Mouse (Mus musculus) adrenal gland, adult 10 weeks (tissue): ENCODE results near the gene Ythdf2. TPM values are rescaled to one million over a fixed set of nuclear protein-coding genes. Genes with fewer than 3 reads are reported as not detected.

Experiments
- polyA plus RNA-seq: library from polyadenylated mRNA; stranded (reverse); fragments of 350-450 nt; fragmentation: Illumina TruSeq; extraction: RNeasy Lipid Tissue Mini Kit (QIAGEN cat#74804); gene quantifications from one replicate; pipeline ENCODE4 v1.2.3, GENCODE M21; 2014; ENCODE audit warnings: low read depth, low replicate concordance

The Ythdf2 gene
- 75.8 TPM for polyA plus RNA-seq

DNA sequence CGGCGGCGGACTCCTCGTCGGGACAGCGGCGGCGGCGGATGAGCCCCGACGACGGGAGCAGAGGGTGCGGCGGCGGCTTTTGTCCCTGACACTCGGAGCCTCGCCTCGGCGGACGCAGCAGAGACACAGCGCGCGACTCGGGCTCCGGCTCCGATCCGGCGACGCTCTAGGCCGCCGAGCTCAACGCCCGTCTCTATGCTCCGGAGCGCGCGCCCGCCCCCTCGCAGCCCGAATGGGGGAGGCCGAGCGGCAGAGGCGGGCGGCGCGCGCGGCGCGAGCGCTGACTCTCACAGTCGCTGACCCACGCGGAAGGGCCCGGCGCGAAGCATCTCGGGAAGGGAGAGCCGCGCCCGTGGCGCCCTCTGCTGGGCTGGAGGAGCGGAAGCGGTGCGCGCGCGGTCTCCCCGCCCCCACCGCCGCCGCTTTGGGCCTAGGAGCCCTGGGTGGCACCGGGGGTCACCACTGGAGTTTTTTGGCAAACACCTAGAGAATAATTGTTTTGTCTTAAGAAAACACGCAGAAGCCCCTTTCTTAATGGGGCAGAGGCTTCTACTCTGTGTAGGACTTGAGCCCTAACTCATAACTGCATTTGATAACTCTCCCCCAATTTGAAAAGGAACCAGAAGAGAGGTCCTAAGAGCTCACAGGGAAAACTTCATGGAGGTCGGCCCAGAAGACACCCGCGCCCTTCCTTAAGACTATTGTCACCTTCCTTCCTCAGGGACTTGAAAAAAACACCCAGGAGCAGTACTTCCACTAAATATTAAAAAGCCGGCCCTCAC is at the start of gene Ythdf2:
Gene Ythdf2, minus strand, starts transcription at position 351 of the 782 bp plus-strand sequence.

DNA sequence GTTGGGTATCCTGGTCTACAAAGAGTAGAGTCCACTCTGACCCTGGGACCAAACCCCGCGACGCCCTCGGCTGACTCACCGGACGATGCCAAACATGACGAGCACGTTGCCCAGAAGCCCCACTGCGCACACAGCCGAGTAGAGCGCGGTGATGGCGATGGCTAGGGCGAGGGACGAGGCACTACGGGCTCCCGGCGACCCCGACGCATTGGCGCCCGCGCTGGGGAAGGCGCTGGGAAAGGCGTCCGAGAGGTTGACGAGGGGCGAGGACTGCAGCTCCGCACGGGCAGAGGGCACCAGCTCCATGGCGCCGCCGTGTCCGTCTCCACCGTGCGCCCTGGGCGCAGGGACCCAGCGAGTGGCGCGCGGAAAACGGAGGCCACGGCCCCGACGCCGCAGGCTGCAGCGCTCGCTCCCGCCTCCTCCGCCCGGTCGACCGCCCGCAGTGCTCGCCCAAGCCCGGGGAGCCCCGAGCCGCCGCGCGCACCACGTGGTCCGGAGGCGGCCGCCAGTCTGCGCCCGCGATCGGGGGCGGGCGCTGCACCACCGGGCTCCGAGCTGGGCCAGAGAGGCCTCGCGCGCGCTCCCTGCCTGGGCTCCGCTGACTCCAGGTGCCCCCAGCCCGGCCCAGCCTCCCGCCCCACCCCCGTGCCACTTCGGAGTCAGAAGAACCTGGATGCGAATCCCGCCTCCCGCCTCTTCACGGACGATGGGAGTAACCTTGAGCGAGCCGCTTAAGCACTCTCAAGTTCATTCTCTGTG is 67.8 kb downstream of the Ythdf2 start, which contains the start of gene Oprd1:
Gene Oprd1, minus strand, starts transcription at position 407 of the 762 bp plus-strand sequence.

Other genes with a start within 250 kb of the Ythdf2 start
- not detected for gene Gm10300, start 137.6 kb downstream of the Ythdf2 start, polyA plus RNA-seq
- gene Epb41, start 137.0 kb downstream of the Ythdf2 start, polyA plus RNA-seq: 43.0 TPM
- gene Oprd1, start 67.8 kb downstream of the Ythdf2 start, polyA plus RNA-seq: 0.23 TPM
- gene Gmeb1, start 49.3 kb upstream of the Ythdf2 start, polyA plus RNA-seq: 5.7 TPM
- 15.5 TPM for gene Taf12, start 62.1 kb upstream of the Ythdf2 start, polyA plus RNA-seq
- not detected for gene Rab42, start 91.1 kb upstream of the Ythdf2 start, polyA plus RNA-seq
- 14.0 TPM for gene Trnau1ap, start 117.2 kb upstream of the Ythdf2 start, polyA plus RNA-seq
- gene Rcc1, start 141.3 kb upstream of the Ythdf2 start, polyA plus RNA-seq: 3.3 TPM
- 36.9 TPM for gene Phactr4, start 210.2 kb upstream of the Ythdf2 start, polyA plus RNA-seq